24 mouse cellular contexts compared by ENCODE assay signal in genomic region chr4:65820236-65820635, GRCm38 (mm10).
DNase-seq lines count a peak whose midpoint lies in the region; ATAC-seq and TF ChIP-seq lines count a peak whose summit lies in the region.
"Had no signal": no experiment of that assay in that cellular context is flagged by ENCODE, and none has a peak within 500 bp of the region (broad histone marks: within the 10 kb centered on the region; RNA-seq: fewer than 3 reads in every experiment).

No protein-coding gene starts in this region.

- peak; percentile 62 for ATAC-seq in forebrain, embryonic 13.5 days
- no peak for ATAC-seq in forebrain, embryonic 11.5 days (replicated peaks; ENCODE audit: low FRiP score)
- ATAC-seq in limb, embryonic 11.5 days (ENCODE audit: insufficient number of reproducible peaks, low FRiP score, low TSS enrichment, low read depth), result no peak
- no peak for ATAC-seq in forebrain, postnatal 0 days
- ATAC-seq: CD4-positive, CD25-positive, alpha-beta regulatory T cell, adult 4 months; inflammation-experienced regulatory T-cells, adult 6 months had no signal

- no peaks in the 10 kb centered on the region for H3K9me3 ChIP-seq in forebrain, embryonic 13.5 days (replicated peaks)
- no peaks in the 10 kb centered on the region for H3K9me3 ChIP-seq in forebrain, embryonic 11.5 days (ENCODE audit: control insufficient read depth, low read length)
- no peaks in the 10 kb centered on the region for H3K9me3 ChIP-seq in limb, embryonic 11.5 days (ENCODE audit: control insufficient read depth, low read length)
- H3K9me3 ChIP-seq in limb, embryonic 10.5 days (replicated peaks), result no peaks in the 10 kb centered on the region
- no peaks in the 10 kb centered on the region for H3K9me3 ChIP-seq in forebrain, postnatal 0 days (ENCODE audit: low read length)
- H3K9me3 ChIP-seq: heart, embryonic 13.5 days had no signal

- WGBS in forebrain, embryonic 13.5 days, result 54% methylated on average over 2 of the region's 2 CpGs
- 75% methylated on average over 2 of the region's 2 CpGs for WGBS in forebrain, embryonic 11.5 days
- WGBS in limb, embryonic 11.5 days, result 73% methylated on average over 2 of the region's 2 CpGs
- 67% methylated on average over 2 of the region's 2 CpGs for WGBS in limb, embryonic 10.5 days
- 23% methylated on average over 2 of the region's 2 CpGs for WGBS in forebrain, postnatal 0 days
- 42% methylated on average over 2 of the region's 2 CpGs for WGBS in lung, adult 2 months

- no peak for DNase-seq in forebrain, embryonic 11.5 days (ENCODE audit: low spot score)
- DNase-seq in limb, embryonic 11.5 days (ENCODE audit: low spot score), result peak; percentile 9
- DNase-seq in limb, embryonic 10.5 days (ENCODE audit: low spot score), result no peak
- DNase-seq in brain, embryonic 14.5 days (ENCODE audit: low read depth), result peak; percentile 72
- peak; percentile 3 for DNase-seq in forebrain, postnatal 0 days
- DNase-seq in lung, adult 2 months, result no peak
- no peak for DNase-seq in thymus, postnatal 36 days
- DNase-seq: adrenal gland, postnatal 14 days; cerebellum, adult 8-10 months; cerebellum, postnatal 36 days; gastrocnemius, postnatal 25 days; heart, adult 18-20 months; heart, postnatal 4 days; kidney, adult 18-20 months; layer of hippocampus, adult 9-11 months; liver; lung, postnatal 10 days; right cerebral cortex, postnatal 4 days; thymus, postnatal 14 days had no signal

- no peak overlapping the region for H3K9ac ChIP-seq in forebrain, embryonic 13.5 days
- no peak overlapping the region for H3K9ac ChIP-seq in forebrain, embryonic 11.5 days (ENCODE audit: low read length)
- H3K9ac ChIP-seq in limb, embryonic 11.5 days (ENCODE audit: low read length), result no peak overlapping the region
- H3K9ac ChIP-seq in forebrain, postnatal 0 days, result no peak overlapping the region
- H3K9ac ChIP-seq: heart, embryonic 13.5 days had no signal

- H3K36me3 ChIP-seq in forebrain, embryonic 13.5 days (ENCODE audit: poor library complexity, severe bottlenecking), result no peaks in the 10 kb centered on the region
- no peaks in the 10 kb centered on the region for H3K36me3 ChIP-seq in forebrain, embryonic 11.5 days (ENCODE audit: control insufficient read depth, insufficient read depth, low read length)
- no peaks in the 10 kb centered on the region for H3K36me3 ChIP-seq in limb, embryonic 11.5 days (ENCODE audit: control insufficient read depth, insufficient read depth, low read length)
- H3K36me3 ChIP-seq in limb, embryonic 10.5 days, result no peaks in the 10 kb centered on the region
- no peaks in the 10 kb centered on the region for H3K36me3 ChIP-seq in forebrain, postnatal 0 days (ENCODE audit: insufficient read depth)
- H3K36me3 ChIP-seq: heart, embryonic 13.5 days had no signal

- no peak for TF ChIP-seq CTCF in brain, embryonic 14.5 days (IDR thresholded peaks at IDR 0.05; ENCODE audit: borderline replicate concordance, extremely low read depth, insufficient read depth, insufficient read length)
- no peak for TF ChIP-seq CTCF in forebrain, postnatal 0 days (IDR thresholded peaks at IDR 0.05; ENCODE audit: low read depth)
- TF ChIP-seq CTCF in lung, adult 2 months (IDR thresholded peaks at IDR 0.05; ENCODE audit: insufficient read depth, low read length), result no peak

- TF ChIP-seq POLR2A in brain, embryonic 14.5 days (IDR thresholded peaks at IDR 0.05; ENCODE audit: borderline replicate concordance, extremely low read depth, insufficient read depth, insufficient read length, poor library complexity, severe bottlenecking), result no peak
- TF ChIP-seq POLR2A in lung, adult 2 months (IDR thresholded peaks at IDR 0.05; ENCODE audit: borderline replicate concordance, extremely low read depth, low read depth, low read length), result no peak

- no peak overlapping the region for H3K4me3 ChIP-seq in forebrain, embryonic 13.5 days
- H3K4me3 ChIP-seq in forebrain, embryonic 11.5 days (ENCODE audit: low read depth, low read length), result no peak overlapping the region
- no peak overlapping the region for H3K4me3 ChIP-seq in limb, embryonic 11.5 days (ENCODE audit: low read depth, low read length)
- H3K4me3 ChIP-seq in limb, embryonic 10.5 days, result no peak overlapping the region
- no peak overlapping the region for H3K4me3 ChIP-seq in forebrain, postnatal 0 days (ENCODE audit: low read depth, low read length)
- H3K4me3 ChIP-seq in lung, adult 2 months (replicated peaks; ENCODE audit: extremely low read depth, low read depth, low read length), result no peak overlapping the region
- H3K4me3 ChIP-seq: heart, embryonic 13.5 days; left cerebral cortex, adult 2 months had no signal

- H3K27me3 ChIP-seq in forebrain, embryonic 13.5 days, result no peaks in the 10 kb centered on the region
- H3K27me3 ChIP-seq in forebrain, embryonic 11.5 days (ENCODE audit: control insufficient read depth, insufficient read depth, low read length), result no peaks in the 10 kb centered on the region
- no peaks in the 10 kb centered on the region for H3K27me3 ChIP-seq in limb, embryonic 11.5 days (ENCODE audit: control insufficient read depth, insufficient read depth, low read length)
- H3K27me3 ChIP-seq in limb, embryonic 10.5 days (ENCODE audit: low read depth, poor library complexity, severe bottlenecking), result no peaks in the 10 kb centered on the region
- no peaks in the 10 kb centered on the region for H3K27me3 ChIP-seq in forebrain, postnatal 0 days (ENCODE audit: insufficient read depth, low read length)
- H3K27me3 ChIP-seq: heart, embryonic 13.5 days had no signal

- no peak overlapping the region for H3K27ac ChIP-seq in forebrain, embryonic 13.5 days
- no peak overlapping the region for H3K27ac ChIP-seq in forebrain, embryonic 11.5 days (ENCODE audit: low read depth, low read length)
- no peak overlapping the region for H3K27ac ChIP-seq in limb, embryonic 11.5 days (replicated peaks; ENCODE audit: low read depth, low read length)
- no peak overlapping the region for H3K27ac ChIP-seq in limb, embryonic 10.5 days
- no peak overlapping the region for H3K27ac ChIP-seq in forebrain, postnatal 0 days (ENCODE audit: low read depth, low read length)
- H3K27ac ChIP-seq: left cerebral cortex, adult 2 months had no signal

- H3K4me2 ChIP-seq in forebrain, embryonic 13.5 days, result no peak overlapping the region
- no peak overlapping the region for H3K4me2 ChIP-seq in forebrain, embryonic 11.5 days (ENCODE audit: low read depth, low read length, severe bottlenecking)
- H3K4me2 ChIP-seq in limb, embryonic 11.5 days (ENCODE audit: low read depth, severe bottlenecking), result no peak overlapping the region
- no peak overlapping the region for H3K4me2 ChIP-seq in forebrain, postnatal 0 days (ENCODE audit: low read depth)
- H3K4me2 ChIP-seq: heart, embryonic 13.5 days had no signal

- H3K4me1 ChIP-seq in forebrain, embryonic 13.5 days, result peaks cover 14% of the 10 kb centered on the region
- H3K4me1 ChIP-seq in forebrain, embryonic 11.5 days (replicated peaks; ENCODE audit: control insufficient read depth, insufficient read depth, low read length), result no peaks in the 10 kb centered on the region
- H3K4me1 ChIP-seq in limb, embryonic 11.5 days (ENCODE audit: control insufficient read depth, insufficient read depth, low read length), result no peaks in the 10 kb centered on the region
- no peaks in the 10 kb centered on the region for H3K4me1 ChIP-seq in limb, embryonic 10.5 days
- H3K4me1 ChIP-seq in forebrain, postnatal 0 days (ENCODE audit: insufficient read depth), result 0 out of 2 replicates have a peak, but pooled peaks cover 3% of the 10 kb centered on the region
- no peaks in the 10 kb centered on the region for H3K4me1 ChIP-seq in lung, adult 2 months (ENCODE audit: control insufficient read depth, insufficient read depth, low read length)

Comparison
In these comparisons a context has a peak if more than half of its experiments do, and no peak if none do; other contexts are left out.
1. DNase-seq: peak in limb, embryonic 11.5 days (single experiment), brain, embryonic 14.5 days (single experiment) and forebrain, postnatal 0 days (single experiment); none in forebrain, embryonic 11.5 days (single experiment), limb, embryonic 10.5 days (single experiment), lung, adult 2 months (single experiment) and thymus, postnatal 36 days (0 of 2).